Mouse (Mus musculus) stomach, embryonic 14.5 days (tissue): Measurements from ENCODE around the gene Senp3. TPM values are rescaled to one million over a fixed set of nuclear protein-coding genes. Genes with fewer than 3 reads are reported as not detected.

ENCODE experiments used
- ATAC-seq: fragments of 200-750 bp; cut with Nextera tagmentation; 2 replicates; pipeline ENCODE4 v1.8.0; 2017; ENCODE audit warnings: low read depth, moderate TSS enrichment; ENCODE audit not compliant: insufficient number of reproducible peaks, insufficient read depth, low FRiP score
- H3K27ac ChIP-seq: fragments of 300-500 bp; sonication (generic); 2 replicates; pipeline ENCODE4 v1.5.1; 2014; ENCODE audit warnings: mild to moderate bottlenecking, low read length, moderate library complexity, mixed read lengths
- H3K27me3 ChIP-seq: fragments of 300-500 bp; sonication (generic); 2 replicates; pipeline ENCODE4 v1.6.1; 2014; ENCODE audit warnings: low read length, control low read depth, mixed read lengths; ENCODE audit not compliant: control insufficient read depth, insufficient read depth
- H3K36me3 ChIP-seq: fragments of 300-500 bp; sonication (generic); 2 replicates; pipeline ENCODE4 v1.6.1; 2014; ENCODE audit warnings: mild to moderate bottlenecking, control low read depth, low read length, moderate library complexity, mixed read lengths; ENCODE audit not compliant: control insufficient read depth, insufficient read depth
- H3K4me1 ChIP-seq: fragments of 300-500 bp; sonication (generic); 2 replicates; pipeline ENCODE4 v1.6.1; 2014; ENCODE audit warnings: low read length, control low read depth, mixed read lengths; ENCODE audit not compliant: control insufficient read depth, insufficient read depth
- H3K4me2 ChIP-seq: fragments of 300-500 bp; sonication (generic); replicated peaks from 2 replicates; pipeline ENCODE4 v1.6.1; 2014; ENCODE audit warnings: low read depth, low read length, control low read depth
- H3K4me3 ChIP-seq: fragments of 300-500 bp; sonication (generic); 2 replicates; pipeline ENCODE4 v1.5.1; 2014; ENCODE audit warnings: low read depth, low read length, control low read depth
- H3K9ac ChIP-seq: fragments of 300-500 bp; sonication (generic); replicated peaks from 2 replicates; pipeline ENCODE4 v1.6.1; 2014; ENCODE audit warnings: low read depth, mild to moderate bottlenecking, control low read depth, low read length, moderate library complexity, mixed read lengths
- H3K9me3 ChIP-seq: fragments of 300-500 bp; sonication (generic); 2 replicates; pipeline ENCODE4 v1.6.1; 2016; ENCODE audit warnings: low read depth, low read length, control low read depth; ENCODE audit not compliant: control insufficient read depth
- WGBS: fragments of 180-500 bp; shearing (Covaris S2); extraction: QIAGEN DNeasy Blood & Tissue Kit; methylation state at CpG from one replicate; pipeline ENCODE4 v1.1.7; 2014; 5-methylcytosine and 5-hydroxymethylcytosine counted together
- polyA plus RNA-seq: library from polyadenylated mRNA; unstranded; fragments of >200 nt; fragmentation: Nextera tagmentation; extraction: Ambion mirVana; gene quantifications from 2 replicates; pipeline ENCODE4 v1.2.1, GENCODE M21; 2014

Gene Senp3
- polyA plus RNA-seq, 1 experiment from 2014 or later, result 102 TPM

GRCm38 (mm10) chr11:69689891-69690290 lies 8.0 kb upstream of the Senp3 start:
- WGBS, result 86% methylated on average over 1 of the region's 1 CpGs

DNA sequence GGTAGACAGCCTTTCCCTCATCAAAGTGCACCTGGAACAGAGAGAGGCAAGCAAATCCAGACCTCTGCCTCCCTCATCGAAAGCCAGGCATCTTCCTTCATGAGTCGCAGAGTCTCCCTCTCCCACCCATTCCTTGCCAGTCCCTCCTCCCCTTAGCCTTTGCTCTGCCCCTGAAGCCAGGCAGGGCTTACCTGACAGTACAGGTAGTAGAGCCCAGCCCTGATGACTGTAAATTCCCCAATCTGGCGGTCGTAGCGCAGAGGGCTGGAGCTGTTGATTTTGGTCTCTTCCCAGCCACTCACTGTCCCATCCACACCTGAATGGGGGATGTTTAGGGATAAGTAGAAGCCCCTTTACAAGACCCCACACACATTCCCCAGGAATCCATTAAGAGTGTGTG lies 5.2 kb upstream of the Senp3 start:
- no peak for ATAC-seq
- no peaks in the 10 kb centered on the region for H3K9me3 ChIP-seq
- H3K9ac ChIP-seq, result no peak overlapping the region; the same call in 1 of the 2 replicates
- WGBS, result 50% methylated on average over 5 of the region's 5 CpGs
- no peaks in the 10 kb centered on the region for H3K27me3 ChIP-seq
- H3K27ac ChIP-seq, result no peak overlapping the region
- no peaks in the 10 kb centered on the region for H3K36me3 ChIP-seq
- H3K4me1 ChIP-seq, result peaks cover 12% of the 10 kb centered on the region; the same call in 1 of the 2 replicates
- no peak overlapping the region for H3K4me3 ChIP-seq
- H3K4me2 ChIP-seq, result no peak overlapping the region; the same call in 1 of the 2 replicates

More at GRCm38 (mm10) chr11:69689891-69690290, 8.0 kb upstream of the Senp3 start:
- no peaks in the 10 kb centered on the region for H3K36me3 ChIP-seq
- no peak for ATAC-seq
- no peak overlapping the region for H3K27ac ChIP-seq
- H3K4me2 ChIP-seq, result no peak overlapping the region
- H3K4me3 ChIP-seq, result no peak overlapping the region
- no peaks in the 10 kb centered on the region for H3K9me3 ChIP-seq
- H3K9ac ChIP-seq, result no peak overlapping the region
- H3K27me3 ChIP-seq, result no peaks in the 10 kb centered on the region
- peaks cover 12% of the 10 kb centered on the region; the same call in 1 of the 2 replicates for H3K4me1 ChIP-seq

- H3K27ac ChIP-seq, result no peak overlapping the region
- H3K4me2 ChIP-seq, result no peak overlapping the region; the same call in 1 of the 2 replicates
Observed at GRCm38 (mm10) chr11:69686377-69686776, 4.5 kb upstream of the Senp3 start.

GRCm38 (mm10) chr11:69685526-69686148 lies 3.8 kb upstream of the Senp3 start, which contains the start of gene Tnfsf13:
Gene Tnfsf13, minus strand, starts transcription at chr11:69685784.
- Histone ChIP-seq H3K4me2 (no peak within 1 kb of the TSS; the same call in 1 of the 2 replicates), H3K27me3 (no peaks in the 10 kb centered on the region), H3K9ac (no peak within 1 kb of the TSS; the same call in 1 of the 2 replicates), H3K4me3 (no peak within 1 kb of the TSS), H3K36me3 (no peaks in the 10 kb centered on the region), H3K4me1 (peaks cover 16% of the 10 kb centered on the region), H3K9me3 (no peaks in the 10 kb centered on the region), H3K27ac (peak within 1 kb of the TSS; percentile 68; the same call in 1 of the 2 replicates)
- 66% methylated on average over 10 of the region's 10 CpGs for WGBS
- ATAC-seq, result no peak

More at GRCm38 (mm10) chr11:69686377-69686776, 4.5 kb upstream of the Senp3 start:
- Histone ChIP-seq H3K9ac (no peak overlapping the region; the same call in 1 of the 2 replicates), H3K36me3 (no peaks in the 10 kb centered on the region), H3K9me3 (no peaks in the 10 kb centered on the region), H3K27me3 (no peaks in the 10 kb centered on the region), H3K4me3 (no peak overlapping the region), H3K4me1 (peaks cover 12% of the 10 kb centered on the region; the same call in 1 of the 2 replicates)
- no peak for ATAC-seq
- WGBS, result 6% methylated on average over 4 of the region's 4 CpGs

GRCm38 (mm10) chr11:69684936-69685335 lies 3.1 kb upstream of the Senp3 start:
- no peak overlapping the region for H3K9ac ChIP-seq
- no peaks in the 10 kb centered on the region for H3K36me3 ChIP-seq
- no peak overlapping the region for H3K4me3 ChIP-seq
- H3K9me3 ChIP-seq, result no peaks in the 10 kb centered on the region
- H3K27ac ChIP-seq, result no peak overlapping the region
- H3K27me3 ChIP-seq, result no peaks in the 10 kb centered on the region
- no peak overlapping the region for H3K4me2 ChIP-seq
- H3K4me1 ChIP-seq, result peaks cover 23% of the 10 kb centered on the region
- WGBS, result 86% methylated on average over 6 of the region's 6 CpGs
- ATAC-seq, result no peak

- Histone ChIP-seq H3K4me2 (no peak overlapping the region), H3K36me3 (no peaks in the 10 kb centered on the region; the same call in 1 of the 2 replicates), H3K27ac (no peak overlapping the region), H3K9ac (no peak overlapping the region), H3K4me3 (no peak overlapping the region), H3K27me3 (no peaks in the 10 kb centered on the region), H3K4me1 (peaks cover 26% of the 10 kb centered on the region), H3K9me3 (no peaks in the 10 kb centered on the region)
- no peak for ATAC-seq
- WGBS, result 79% methylated on average over 12 of the region's 12 CpGs
Observed at GRCm38 (mm10) chr11:69684128-69684745, 2.4 kb upstream of the Senp3 start.

DNA sequence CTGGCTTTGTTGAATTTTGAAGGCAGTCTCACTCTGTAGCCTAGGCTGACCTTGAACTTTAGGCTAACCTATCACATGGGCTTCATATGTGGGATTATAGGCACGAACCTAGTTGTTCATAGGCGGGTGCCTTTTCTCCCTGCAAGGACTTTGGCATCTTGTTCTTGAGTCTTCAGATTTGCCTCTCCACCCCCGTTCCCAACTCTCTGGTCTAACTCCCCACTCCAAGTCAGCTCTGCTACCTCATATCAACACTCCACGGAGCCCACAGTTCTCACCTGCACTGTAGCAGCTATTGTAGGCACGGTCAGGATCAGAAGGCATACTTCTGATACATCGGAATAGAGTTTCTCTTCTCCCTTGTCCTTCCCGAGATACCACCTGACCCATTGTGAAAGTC lies 1.7 kb upstream of the Senp3 start:
- no peak overlapping the region for H3K4me3 ChIP-seq
- no peak overlapping the region for H3K27ac ChIP-seq
- no peak overlapping the region for H3K4me2 ChIP-seq
- peaks cover 27% of the 10 kb centered on the region for H3K4me1 ChIP-seq
- H3K9me3 ChIP-seq, result no peaks in the 10 kb centered on the region
- 76% methylated on average over 7 of the region's 7 CpGs for WGBS
- no peak for ATAC-seq
- no peak overlapping the region for H3K9ac ChIP-seq
- no peaks in the 10 kb centered on the region for H3K27me3 ChIP-seq
- peaks cover 4% of the 10 kb centered on the region; the same call in 1 of the 2 replicates for H3K36me3 ChIP-seq

GRCm38 (mm10) chr11:69682840-69683533 lies 1.1 kb upstream of the Senp3 start:
- no peaks in the 10 kb centered on the region for H3K9me3 ChIP-seq
- WGBS, result 15% methylated on average over 12 of the region's 12 CpGs
- H3K27me3 ChIP-seq, result no peaks in the 10 kb centered on the region
- peaks cover 27% of the 10 kb centered on the region for H3K4me1 ChIP-seq
- H3K36me3 ChIP-seq, result peaks cover 10% of the 10 kb centered on the region; the same call in 1 of the 2 replicates
- H3K27ac ChIP-seq, result peak overlapping the region; percentile 29; the same call in 1 of the 2 replicates
- H3K4me3 ChIP-seq, result peak overlapping the region; percentile 7; the same call in 1 of the 2 replicates
- ATAC-seq, result no peak
- 0 out of 2 replicates have a peak overlapping the region, but pooled peaks have one; percentile 6 for H3K9ac ChIP-seq
- H3K4me2 ChIP-seq, result peak overlapping the region; percentile 86
